Mouse (Mus musculus): Measurements from ENCODE around the gene Ptar1. TPM values are rescaled to one million over a fixed set of nuclear protein-coding genes. Genes with fewer than 3 reads are reported as not detected.
A peak's percentile ranks its signal among the peaks of the same experiment; 100 is the strongest.
"Not testable (repeated sequence)": the region's sequence is repeated elsewhere in the genome, so short reads cannot be mapped to it uniquely, and the experiment has no call there.

Ptar1 gene
- 4.6 and 5.0 TPM in 2 replicates for polyA plus RNA-seq (2015; fragmentation: Nextera tagmentation; extraction: Ambion mirVana)

DNA sequence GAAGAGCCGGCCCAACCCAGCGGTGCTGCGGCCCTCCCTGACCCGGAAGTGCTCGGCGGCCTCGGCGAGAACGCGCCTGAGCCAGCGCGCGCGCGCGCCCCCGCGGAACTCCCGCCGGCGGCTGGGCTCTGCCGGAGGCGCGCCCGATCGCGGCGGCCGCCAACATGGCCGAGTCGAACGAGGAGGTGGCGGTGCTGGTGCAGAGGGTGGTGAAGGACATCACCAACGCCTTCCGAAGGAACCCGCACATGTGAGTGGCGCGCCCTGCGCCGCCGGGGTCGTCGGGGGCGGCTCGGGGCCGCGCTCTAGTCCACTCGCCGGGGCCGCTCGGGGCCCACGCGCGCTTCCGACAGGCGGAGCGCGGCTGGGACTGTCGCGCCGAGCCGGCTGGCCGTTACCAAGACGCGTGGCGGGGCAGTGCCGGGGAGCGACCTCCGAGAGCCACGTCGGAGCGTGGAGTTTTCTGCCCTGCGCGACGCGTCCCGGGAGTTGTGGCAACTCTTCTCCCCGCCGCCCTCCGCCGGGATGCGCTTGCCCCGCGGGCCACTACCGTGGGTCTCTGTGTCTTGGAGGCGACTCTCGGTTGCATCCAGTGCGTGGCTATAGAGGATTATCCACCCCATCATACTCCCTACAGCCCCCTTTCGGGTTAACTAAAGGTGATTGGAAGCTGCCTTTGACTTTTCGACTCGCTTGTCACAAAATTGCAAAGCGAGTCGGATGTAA lies at the start of gene Ptar1:
Gene Ptar1 (plus strand): TSS at position 134 of the 726 bp plus-strand sequence.
- under 1% methylated on average over 92 of the region's 93 CpGs for WGBS
- Histone ChIP-seq H3K9me3 (replicated peaks) (no peaks in the 10 kb centered on the region), H3K36me3 (no peaks in the 10 kb centered on the region), H3K27me3 (replicated peaks) (no peaks in the 10 kb centered on the region), H3K4me3 (replicated peaks) (peak within 1 kb of the TSS; percentile 89), H3K4me1 (peaks cover 19% of the 10 kb centered on the region), H3K9ac (replicated peaks) (peak within 1 kb of the TSS; percentile 96), H3K4me2 (peak within 1 kb of the TSS; percentile 76), H3K27ac (replicated peaks) (peak within 1 kb of the TSS; percentile 98)
- peak; percentile 95 for ATAC-seq (ENCODE audit: low FRiP score)

- Histone ChIP-seq H3K27ac (replicated peaks) (no peak overlapping the region), H3K27me3 (replicated peaks) (no peaks in the 10 kb centered on the region), H3K36me3 (no peaks in the 10 kb centered on the region), H3K9ac (replicated peaks) (no peak overlapping the region), H3K4me3 (replicated peaks) (no peak overlapping the region), H3K4me2 (no peak overlapping the region), H3K9me3 (replicated peaks) (no peaks in the 10 kb centered on the region), H3K4me1 (no peaks in the 10 kb centered on the region)
- no peak for ATAC-seq (ENCODE audit: low FRiP score)
- 89% methylated on average over 5 of the region's 5 CpGs for WGBS
These were observed 43.4 kb upstream of the Ptar1 start for GRCm38 (mm10) chr19:23643819-23644218.

DNA sequence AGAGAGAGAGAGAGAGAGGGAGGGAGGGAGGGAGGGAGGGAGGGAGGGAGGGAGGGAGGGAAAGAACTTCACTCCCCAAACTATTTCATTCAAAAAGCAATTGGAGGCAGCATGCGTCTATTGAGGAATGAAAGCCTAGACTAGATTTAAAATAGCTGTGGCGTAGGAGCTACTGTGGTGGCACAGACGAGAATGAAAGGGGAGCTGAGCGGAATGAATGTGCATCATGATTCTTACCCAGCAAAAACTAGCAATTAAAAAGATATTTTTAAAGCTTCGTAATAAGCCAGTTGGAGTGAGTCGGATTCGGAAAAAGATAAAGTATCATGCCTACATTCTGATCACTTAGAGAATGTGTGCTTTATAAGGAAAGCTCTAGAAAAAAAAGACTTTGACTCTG lies 41.9 kb upstream of the Ptar1 start:
- no peaks in the 10 kb centered on the region for H3K9me3 ChIP-seq (replicated peaks)
- no peaks in the 10 kb centered on the region for H3K4me1 ChIP-seq
- no peak overlapping the region for H3K4me2 ChIP-seq
- WGBS: 76% methylated on average over 7 of the region's 7 CpGs
- no peak overlapping the region for H3K27ac ChIP-seq (replicated peaks)
- H3K9ac ChIP-seq (replicated peaks): no peak overlapping the region
- no peaks in the 10 kb centered on the region for H3K27me3 ChIP-seq (replicated peaks)
- no peaks in the 10 kb centered on the region for H3K36me3 ChIP-seq
- H3K4me3 ChIP-seq (replicated peaks): no peak overlapping the region
- ATAC-seq (ENCODE audit: low FRiP score): no peak

- no peak overlapping the region for H3K9ac ChIP-seq (replicated peaks)
- 90% methylated on average over 7 of the region's 7 CpGs for WGBS
- H3K36me3 ChIP-seq: no peaks in the 10 kb centered on the region
- H3K9me3 ChIP-seq (replicated peaks): no peaks in the 10 kb centered on the region
- no peak overlapping the region for H3K4me3 ChIP-seq (replicated peaks)
- H3K4me2 ChIP-seq: no peak overlapping the region
- no peaks in the 10 kb centered on the region for H3K27me3 ChIP-seq (replicated peaks)
- no peak for ATAC-seq (ENCODE audit: low FRiP score)
- no peak overlapping the region for H3K27ac ChIP-seq (replicated peaks)
- H3K4me1 ChIP-seq: no peaks in the 10 kb centered on the region
These were observed 39.9 kb upstream of the Ptar1 start for GRCm38 (mm10) chr19:23647308-23647707.

- Histone ChIP-seq H3K9me3 (replicated peaks) (no peaks in the 10 kb centered on the region), H3K27ac (replicated peaks) (no peak within 1 kb of the TSS), H3K4me3 (replicated peaks) (peak within 1 kb of the TSS; percentile 32), H3K4me1 (no peaks in the 10 kb centered on the region), H3K4me2 (peak within 1 kb of the TSS; percentile 56), H3K9ac (replicated peaks) (no peak within 1 kb of the TSS), H3K27me3 (replicated peaks) (no peaks in the 10 kb centered on the region), H3K36me3 (no peaks in the 10 kb centered on the region)
- peak; percentile 90 for ATAC-seq (ENCODE audit: low FRiP score)
- 6% methylated on average over 13 of the region's 13 CpGs for WGBS
These were observed 34.6 kb upstream of the Ptar1 start, which contains the start of gene 1700028P14Rik for GRCm38 (mm10) chr19:23652644-23653043. TSS of gene 1700028P14Rik (minus strand) at chr19:23652812.

DNA sequence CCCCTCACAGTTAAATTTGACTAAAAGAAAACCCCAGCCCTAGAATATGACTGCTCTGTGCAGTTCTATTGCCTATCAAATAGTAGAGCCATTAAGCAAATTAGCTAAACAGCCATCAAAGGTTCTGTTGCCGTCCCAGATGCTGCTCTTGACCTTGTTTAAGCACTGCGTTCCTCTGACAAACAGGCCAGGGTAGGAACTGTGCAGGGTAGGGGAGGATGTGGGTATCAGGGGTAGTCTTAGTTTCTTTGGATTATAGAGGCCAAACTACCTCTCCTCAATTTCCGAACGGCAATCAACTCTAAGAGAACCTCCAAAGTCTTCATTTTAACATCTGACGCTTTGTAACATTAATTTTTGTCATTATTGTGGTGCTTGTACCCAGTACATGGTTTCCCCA lies 34.1 kb upstream of the Ptar1 start:
- ATAC-seq (ENCODE audit: low FRiP score): no peak
- H3K36me3 ChIP-seq: no peaks in the 10 kb centered on the region

DNA sequence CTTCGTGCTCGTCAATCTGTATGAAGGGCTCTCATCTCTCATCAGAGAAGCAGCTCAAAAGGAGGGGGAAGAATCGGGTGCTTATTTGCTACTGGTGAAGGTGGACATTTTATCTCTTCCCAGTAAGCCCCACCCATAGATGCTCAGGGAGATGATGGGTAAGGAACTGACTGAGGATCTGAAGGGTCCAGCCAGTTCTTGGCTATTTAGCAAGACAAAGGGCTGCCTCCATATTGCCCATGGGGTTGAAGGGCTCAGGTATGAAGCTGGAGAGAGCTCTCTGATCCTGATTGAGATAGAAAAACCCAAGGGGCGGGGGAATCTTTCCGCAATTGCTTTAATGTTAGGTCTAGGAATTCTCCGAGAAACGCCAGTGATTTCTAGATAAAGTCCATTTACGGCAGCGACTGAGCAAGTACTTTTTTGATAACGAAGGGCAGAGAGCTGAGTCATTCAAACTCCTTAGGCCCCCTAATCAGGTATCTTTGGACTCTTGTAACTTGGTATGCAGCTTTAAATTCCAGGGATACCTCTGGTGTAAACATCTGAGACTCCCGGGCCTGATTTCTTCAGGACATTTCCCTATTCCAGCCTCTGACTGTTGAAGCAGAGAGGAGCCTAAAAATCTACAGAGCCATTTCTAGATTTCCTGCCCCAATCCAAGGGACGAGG lies 29.8 kb upstream of the Ptar1 start:
- Histone ChIP-seq H3K36me3 (no peaks in the 10 kb centered on the region), H3K27me3 (replicated peaks) (no peaks in the 10 kb centered on the region), H3K4me1 (no peaks in the 10 kb centered on the region), H3K4me3 (replicated peaks) (no peak overlapping the region), H3K9me3 (replicated peaks) (no peaks in the 10 kb centered on the region), H3K4me2 (no peak overlapping the region), H3K9ac (replicated peaks) (no peak overlapping the region), H3K27ac (replicated peaks) (no peak overlapping the region)
- WGBS: 76% methylated on average over 12 of the region's 12 CpGs
- ATAC-seq (ENCODE audit: low FRiP score): no peak

More for the DNA sequence above, 34.1 kb upstream of the Ptar1 start:
- Histone ChIP-seq H3K9me3 (replicated peaks) (no peaks in the 10 kb centered on the region), H3K4me1 (no peaks in the 10 kb centered on the region), H3K4me2 (peak overlapping the region; percentile 56; the same call in 1 of the 2 replicates), H3K27me3 (replicated peaks) (no peaks in the 10 kb centered on the region), H3K9ac (replicated peaks) (no peak overlapping the region), H3K4me3 (replicated peaks) (no peak overlapping the region), H3K27ac (replicated peaks) (no peak overlapping the region)
- WGBS: 86% methylated on average over 5 of the region's 5 CpGs

DNA sequence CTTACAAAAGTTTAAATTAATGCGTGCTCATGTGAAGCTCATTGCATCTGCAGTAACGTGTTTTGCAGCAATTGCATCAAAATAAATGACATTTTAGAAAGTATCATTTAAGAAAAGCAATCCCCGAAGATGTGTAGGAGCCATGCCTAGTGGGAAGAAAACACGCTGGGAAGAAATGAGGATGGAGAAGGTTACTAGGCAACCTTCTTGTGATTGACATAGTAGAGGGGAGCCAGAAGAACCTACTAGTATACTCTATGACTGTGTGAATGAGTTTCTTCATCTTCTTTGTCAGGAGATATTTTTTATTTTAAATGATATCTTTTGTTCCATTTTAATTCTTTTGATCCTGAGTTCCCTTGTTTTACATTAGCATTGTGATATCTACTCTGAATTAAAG lies 28.9 kb upstream of the Ptar1 start:
- WGBS: 83% methylated on average over 4 of the region's 4 CpGs

DNA sequence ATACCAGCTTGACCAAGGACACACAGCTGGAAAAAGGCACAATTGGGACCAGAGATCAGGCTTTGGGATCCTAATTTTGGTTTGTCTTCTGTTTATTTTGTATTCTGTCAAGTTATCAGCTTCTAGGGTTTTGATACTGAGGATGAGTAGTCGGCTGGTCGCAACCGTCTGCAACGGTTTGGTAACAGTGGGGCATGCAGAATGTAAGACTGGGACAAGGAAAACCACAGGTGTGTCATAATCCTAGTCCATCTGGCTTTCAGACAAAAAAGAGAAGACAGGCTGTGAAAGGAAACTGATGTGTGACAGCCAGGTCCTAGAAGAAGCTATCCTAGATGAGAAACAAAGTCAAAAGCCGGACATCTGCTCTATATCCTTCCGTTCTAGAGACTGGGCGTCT lies 23.1 kb upstream of the Ptar1 start:
- H3K4me1 ChIP-seq: no peaks in the 10 kb centered on the region
- WGBS: 90% methylated on average over 7 of the region's 7 CpGs
- H3K9me3 ChIP-seq (replicated peaks): no peaks in the 10 kb centered on the region

More for the DNA sequence above, 28.9 kb upstream of the Ptar1 start:
- H3K27me3 ChIP-seq (replicated peaks): no peaks in the 10 kb centered on the region
- H3K27ac ChIP-seq (replicated peaks): no peak overlapping the region
- no peak overlapping the region for H3K9ac ChIP-seq (replicated peaks)
- H3K4me3 ChIP-seq (replicated peaks): no peak overlapping the region
- H3K4me2 ChIP-seq: no peak overlapping the region
- H3K4me1 ChIP-seq: no peaks in the 10 kb centered on the region
- no peaks in the 10 kb centered on the region for H3K9me3 ChIP-seq (replicated peaks)
- no peaks in the 10 kb centered on the region for H3K36me3 ChIP-seq
- ATAC-seq (ENCODE audit: low FRiP score): no peak

DNA sequence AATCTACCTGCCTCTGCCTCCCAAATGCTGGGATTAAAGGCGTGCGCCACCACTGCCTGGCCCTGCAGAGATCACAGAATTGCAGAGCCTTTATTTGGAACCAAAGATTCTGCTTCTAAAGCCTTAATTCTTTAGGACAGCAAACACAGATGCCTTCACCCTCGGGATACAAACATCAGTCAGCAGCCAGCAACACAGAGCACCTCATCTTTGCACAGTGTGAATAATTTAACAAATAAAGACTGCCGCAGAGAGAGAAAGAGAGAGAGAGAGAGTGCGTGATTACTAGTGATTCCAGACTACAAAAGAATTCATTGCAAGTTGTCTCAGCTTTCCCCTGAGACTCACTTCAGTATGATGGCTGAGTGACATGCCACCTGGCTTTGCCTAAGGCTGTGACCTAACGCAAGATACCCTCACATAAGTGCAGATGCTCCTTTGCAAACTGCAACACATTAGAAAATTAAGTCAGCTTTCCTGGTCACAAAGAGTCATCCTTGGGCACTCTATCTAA lies 19.0 kb upstream of the Ptar1 start:
- no peak for ATAC-seq (ENCODE audit: low FRiP score)
- no peaks in the 10 kb centered on the region for H3K36me3 ChIP-seq
- no peak overlapping the region for H3K9ac ChIP-seq (replicated peaks)
- H3K27ac ChIP-seq (replicated peaks): no peak overlapping the region
- H3K9me3 ChIP-seq (replicated peaks): no peaks in the 10 kb centered on the region
- H3K27me3 ChIP-seq (replicated peaks): no peaks in the 10 kb centered on the region
- no peaks in the 10 kb centered on the region for H3K4me1 ChIP-seq
- no peak overlapping the region for H3K4me2 ChIP-seq
- H3K4me3 ChIP-seq (replicated peaks): no peak overlapping the region
- 50% methylated on average over 6 of the region's 6 CpGs for WGBS

More for the DNA sequence above, 23.1 kb upstream of the Ptar1 start:
- no peak overlapping the region for H3K9ac ChIP-seq (replicated peaks)
- no peak overlapping the region for H3K4me2 ChIP-seq
- H3K27ac ChIP-seq (replicated peaks): no peak overlapping the region
- ATAC-seq (ENCODE audit: low FRiP score): no peak
- H3K27me3 ChIP-seq (replicated peaks): no peaks in the 10 kb centered on the region
- H3K4me3 ChIP-seq (replicated peaks): no peak overlapping the region
- H3K36me3 ChIP-seq: no peaks in the 10 kb centered on the region

GRCm38 (mm10) chr19:23673021-23673420 lies 14.2 kb upstream of the Ptar1 start:
- no peaks in the 10 kb centered on the region for H3K27me3 ChIP-seq (replicated peaks)
- H3K27ac ChIP-seq (replicated peaks): no peak overlapping the region
- no peak overlapping the region for H3K4me2 ChIP-seq
- no peak overlapping the region for H3K9ac ChIP-seq (replicated peaks)
- no peak for ATAC-seq (ENCODE audit: low FRiP score)
- no peaks in the 10 kb centered on the region for H3K36me3 ChIP-seq
- H3K4me1 ChIP-seq: no peaks in the 10 kb centered on the region
- H3K9me3 ChIP-seq (replicated peaks): no peaks in the 10 kb centered on the region
- WGBS: 74% methylated on average over 2 of the region's 2 CpGs
- no peak overlapping the region for H3K4me3 ChIP-seq (replicated peaks)

GRCm38 (mm10) chr19:23675656-23676055 lies 11.6 kb upstream of the Ptar1 start:
- ATAC-seq (ENCODE audit: low FRiP score): not testable (repeated sequence)
- WGBS: 90% methylated on average over 8 of the region's 8 CpGs

More at GRCm38 (mm10) chr19:23675656-23676055, 11.6 kb upstream of the Ptar1 start:
- H3K27ac ChIP-seq (replicated peaks); H3K4me2 ChIP-seq; H3K4me1 ChIP-seq; H3K36me3 ChIP-seq; H3K4me3 ChIP-seq (replicated peaks); H3K9me3 ChIP-seq (replicated peaks); H3K27me3 ChIP-seq (replicated peaks); H3K9ac ChIP-seq (replicated peaks): not testable (repeated sequence)

Measured in neural tube, embryonic 15.5 days (tissue).